Mouse (Mus musculus) lung, postnatal 0 days (tissue): ENCODE data around the gene Sept5.

Experiments
- CTCF ChIP-seq: IDR thresholded peaks from 2 replicates; pipeline ENCODE4 v1.5.1; 2016; ENCODE audit warnings: antibody characterized with exemption, mild to moderate bottlenecking
- EP300 ChIP-seq: IDR thresholded peaks from 2 replicates; pipeline ENCODE4 v1.6.1; 2016; ENCODE audit warnings: antibody characterized with exemption, mild to moderate bottlenecking, control low read depth

DNA sequence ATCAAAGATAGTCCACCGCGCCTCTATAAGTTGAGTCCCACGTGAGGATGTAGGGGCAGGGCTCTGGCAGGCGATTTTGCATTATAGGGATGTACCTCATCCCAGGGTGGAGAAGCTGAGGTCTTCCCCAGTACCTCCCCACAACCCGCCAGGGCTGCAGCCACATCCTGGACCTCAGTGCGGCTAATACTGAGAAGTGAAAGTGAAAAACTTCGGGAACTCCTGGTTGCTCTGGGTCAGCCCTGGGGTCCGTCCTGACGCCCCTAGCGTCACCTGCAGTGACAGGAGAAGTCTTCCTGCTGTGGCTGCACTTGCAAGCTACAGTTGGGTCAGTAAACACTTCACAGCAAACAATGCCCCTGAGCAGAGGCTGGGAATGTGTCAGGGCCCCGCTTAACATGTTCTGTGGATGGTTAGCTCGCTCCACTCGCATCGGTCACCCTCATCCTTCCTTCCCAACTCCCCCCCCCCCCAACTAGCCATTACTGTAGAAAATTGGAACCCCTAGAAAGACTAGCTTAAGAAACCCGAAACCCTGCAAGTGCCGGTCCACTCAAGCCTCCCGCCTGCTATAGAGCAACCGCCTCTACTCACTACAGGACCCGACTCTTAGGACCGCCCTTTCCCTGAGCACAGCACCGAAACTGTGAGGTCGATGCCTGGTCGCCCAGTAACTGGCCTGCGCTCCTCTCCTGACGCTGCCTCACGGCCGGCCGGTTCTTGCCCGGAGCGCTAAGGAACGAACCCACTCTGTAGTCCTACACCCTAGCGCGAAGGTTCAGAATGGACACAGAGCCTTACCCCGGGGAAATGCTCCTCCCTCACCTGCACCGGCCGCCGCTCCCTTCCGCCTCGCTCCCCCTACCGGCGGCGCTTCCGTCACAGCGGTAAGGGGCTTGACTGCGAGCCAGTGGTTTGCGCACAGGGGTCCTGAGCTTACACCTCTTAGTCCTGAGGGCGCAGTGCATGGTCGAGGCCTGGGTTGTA lies 39.7 kb downstream of the Sept5 start, which contains the start of gene Tbx1:
- TF ChIP-seq CTCF, result peak; percentile 67
- no peak for TF ChIP-seq EP300
